Mouse (Mus musculus): ENCODE measurements around the gene Peg12.
A peak's percentile ranks its signal among the peaks of the same experiment; 100 is the strongest.

Gene Peg12

GRCm38 (mm10) chr7:62463878-62464755, at the start of gene Peg12:
Gene Peg12, minus strand, starts transcription at chr7:62464510.
- peak; percentile 44 for DNase-seq

- DNase-seq = no peak
Observed at GRCm38 (mm10) chr7:62486139-62486538, 21.8 kb upstream of the Peg12 start.

GRCm38 (mm10) chr7:62463007-62463877, 1.1 kb downstream of the Peg12 start:
- DNase-seq = no peak

- DNase-seq = no peak
Observed at GRCm38 (mm10) chr7:62462229-62463006, 1.9 kb downstream of the Peg12 start.

- no peak for DNase-seq
Observed at GRCm38 (mm10) chr7:62452353-62452752, 12.0 kb downstream of the Peg12 start.

GRCm38 (mm10) chr7:62445431-62446165, 18.7 kb downstream of the Peg12 start:
- DNase-seq = no peak

GRCm38 (mm10) chr7:62436394-62436793, 27.9 kb downstream of the Peg12 start:
- no peak for DNase-seq

GRCm38 (mm10) chr7:62433243-62433642, 31.1 kb downstream of the Peg12 start:
- DNase-seq = peak; percentile 10

GRCm38 (mm10) chr7:62428337-62428736, 36.0 kb downstream of the Peg12 start:
- DNase-seq = no peak

- DNase-seq = no peak
Observed at GRCm38 (mm10) chr7:62423210-62423609, 41.1 kb downstream of the Peg12 start.

- no peak for DNase-seq
Observed at GRCm38 (mm10) chr7:62420566-62420965, 43.7 kb downstream of the Peg12 start.

GRCm38 (mm10) chr7:62419493-62420360, 44.6 kb downstream of the Peg12 start, which contains the start of gene Mkrn3:
Gene Mkrn3, minus strand, starts transcription at chr7:62420139.
- DNase-seq = peak; percentile 7

GRCm38 (mm10) chr7:62419105-62419492, 45.2 kb downstream of the Peg12 start:
- DNase-seq = no peak

- no peak for DNase-seq
Observed at GRCm38 (mm10) chr7:62418346-62418745, 46.0 kb downstream of the Peg12 start.

GRCm38 (mm10) chr7:62416173-62416572, 48.1 kb downstream of the Peg12 start:
- DNase-seq = no peak

- no peak for DNase-seq
Observed at GRCm38 (mm10) chr7:62415222-62415621, 49.1 kb downstream of the Peg12 start.
